Mouse (Mus musculus) intestine, embryonic 16.5 days (tissue): ENCODE measurements around the gene Tut7. TPM values are rescaled to one million over a fixed set of nuclear protein-coding genes. Genes with fewer than 3 reads are reported as not detected.
A peak's percentile ranks its signal among the peaks of the same experiment; 100 is the strongest.
"Not testable (repeated sequence)": the region's sequence is repeated elsewhere in the genome, so short reads cannot be mapped to it uniquely, and the experiment has no call there.

Experiments used
- ATAC-seq: fragments of 200-750 bp; cut with Nextera tagmentation; 2 replicates; pipeline ENCODE4 v1.8.0; 2017; ENCODE audit warnings: moderate TSS enrichment, moderate library complexity
- H3K27ac ChIP-seq: fragments of 300-500 bp; sonication (generic); 2 replicates; pipeline ENCODE4 v1.5.1; 2014; ENCODE audit warnings: mild to moderate bottlenecking, low read length
- H3K27me3 ChIP-seq: fragments of 300-500 bp; sonication (generic); replicated peaks from 2 replicates; pipeline ENCODE4 v1.6.1; 2014; ENCODE audit warnings: low read length, control low read depth, mixed read lengths; ENCODE audit not compliant: control insufficient read depth, insufficient read depth
- H3K36me3 ChIP-seq: fragments of 300-500 bp; sonication (generic); 2 replicates; pipeline ENCODE4 v1.6.1; 2014; ENCODE audit warnings: low read length, control low read depth; ENCODE audit not compliant: control insufficient read depth, insufficient read depth
- H3K4me1 ChIP-seq: fragments of 300-500 bp; sonication (generic); 2 replicates; pipeline ENCODE4 v1.6.1; 2014; ENCODE audit warnings: low read length, control low read depth, mixed read lengths; ENCODE audit not compliant: control insufficient read depth, insufficient read depth
- H3K4me2 ChIP-seq: fragments of 300-500 bp; sonication (generic); 2 replicates; pipeline ENCODE4 v1.6.1; 2014; ENCODE audit warnings: low read depth, low read length, control low read depth
- H3K4me3 ChIP-seq: fragments of 300-500 bp; sonication (generic); 2 replicates; pipeline ENCODE4 v1.5.1; 2014; ENCODE audit warnings: mild to moderate bottlenecking, low read length
- H3K9ac ChIP-seq: fragments of 300-500 bp; sonication (generic); 2 replicates; pipeline ENCODE4 v1.6.1; 2014; ENCODE audit warnings: low read depth, low read length
- H3K9me3 ChIP-seq: fragments of 300-500 bp; sonication (generic); 2 replicates; pipeline ENCODE4 v1.6.1; 2016; ENCODE audit warnings: low read length, control low read depth; ENCODE audit not compliant: control insufficient read depth
- WGBS: fragments of 180-500 bp; shearing (Covaris S2); extraction: QIAGEN DNeasy Blood & Tissue Kit; methylation state at CpG from one replicate; pipeline ENCODE4 v1.1.7; 2014; 5-methylcytosine and 5-hydroxymethylcytosine counted together
- polyA plus RNA-seq: library from polyadenylated mRNA; unstranded; fragments of >200 nt; fragmentation: Nextera tagmentation; extraction: Ambion mirVana; gene quantifications from 2 replicates; pipeline ENCODE4 v1.2.1, GENCODE M21; 2015

Tut7 gene
- polyA plus RNA-seq, 1 experiment from 2014 or later, result 36.1 TPM

GRCm38 (mm10) chr13:59801000-59801399 is 21.9 kb downstream of the Tut7 start:
- Histone ChIP-seq H3K27ac (no peak overlapping the region; the same call in 1 of the 2 replicates), H3K4me2 (no peak overlapping the region), H3K4me3 (no peak overlapping the region), H3K36me3 (peaks cover 53% of the 10 kb centered on the region), H3K9ac (no peak overlapping the region), H3K9me3 (no peaks in the 10 kb centered on the region), H3K27me3 (no peaks in the 10 kb centered on the region), H3K4me1 (peaks cover 6% of the 10 kb centered on the region)
- no peak for ATAC-seq
- WGBS, result 74% methylated on average over 6 of the region's 6 CpGs

GRCm38 (mm10) chr13:59800077-59800476 is 22.9 kb downstream of the Tut7 start:
- Histone ChIP-seq H3K9ac (no peak overlapping the region), H3K9me3 (no peaks in the 10 kb centered on the region), H3K27ac (no peak overlapping the region), H3K27me3 (no peaks in the 10 kb centered on the region), H3K4me3 (no peak overlapping the region), H3K36me3 (peaks cover 50% of the 10 kb centered on the region), H3K4me1 (peaks cover 6% of the 10 kb centered on the region), H3K4me2 (no peak overlapping the region)
- no peak for ATAC-seq
- 97% methylated on average over 2 of the region's 2 CpGs for WGBS

DNA sequence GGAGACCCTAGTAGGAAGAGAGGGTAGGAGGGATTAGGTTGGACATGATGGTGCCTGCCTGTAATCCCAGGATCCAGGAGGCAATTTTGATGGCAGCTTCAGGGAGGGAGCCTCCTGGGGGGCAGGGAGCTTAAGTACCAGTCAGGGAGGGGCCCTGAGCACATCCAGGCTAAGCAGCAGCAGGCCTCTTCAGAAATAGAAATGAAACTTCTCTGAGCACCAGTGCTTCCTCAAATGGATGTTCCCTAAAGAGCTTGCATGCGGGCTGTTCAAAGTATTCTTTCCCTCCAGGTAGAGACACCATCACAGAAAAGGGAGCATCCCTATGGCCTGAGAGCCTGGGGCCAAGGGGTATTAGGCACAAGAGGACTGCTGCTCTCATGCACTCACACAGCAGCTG is 24.6 kb downstream of the Tut7 start:
- peaks cover 6% of the 10 kb centered on the region for H3K4me1 ChIP-seq
- H3K9ac ChIP-seq, result no peak overlapping the region
- WGBS, result 100% methylated on average over 1 of the region's 1 CpGs
- H3K27ac ChIP-seq, result no peak overlapping the region
- ATAC-seq, result no peak
- no peaks in the 10 kb centered on the region for H3K9me3 ChIP-seq
- H3K36me3 ChIP-seq, result peaks cover 45% of the 10 kb centered on the region
- H3K27me3 ChIP-seq, result no peaks in the 10 kb centered on the region
- no peak overlapping the region for H3K4me2 ChIP-seq
- H3K4me3 ChIP-seq, result no peak overlapping the region

DNA sequence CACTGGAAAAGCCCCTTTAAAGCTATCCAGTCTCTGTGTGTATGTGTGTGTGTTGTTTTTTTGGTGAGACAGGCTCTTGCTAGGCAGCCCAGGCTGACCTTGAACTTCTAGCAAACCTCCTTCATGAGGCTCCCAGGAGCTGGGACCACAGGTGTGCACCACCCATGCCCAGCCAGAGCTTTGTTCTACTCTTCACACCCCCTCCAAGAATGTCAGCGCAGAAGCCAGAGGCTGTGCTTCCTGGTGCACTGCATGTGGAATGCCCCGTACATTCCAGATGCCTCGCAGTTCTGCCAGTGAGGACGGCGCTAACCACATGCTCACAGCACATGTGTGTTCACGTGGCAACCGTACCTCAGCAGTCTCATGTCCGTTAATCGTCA is 26.5 kb downstream of the Tut7 start:
- H3K4me3 ChIP-seq, result no peak overlapping the region
- H3K36me3 ChIP-seq, result peaks cover 43% of the 10 kb centered on the region
- WGBS, result 87% methylated on average over 9 of the region's 9 CpGs
- no peak overlapping the region for H3K4me2 ChIP-seq
- ATAC-seq, result 0 out of 2 replicates have a peak, but pooled peaks have one; percentile 5
- no peak overlapping the region for H3K9ac ChIP-seq
- H3K27me3 ChIP-seq, result no peaks in the 10 kb centered on the region
- H3K4me1 ChIP-seq, result peaks cover 6% of the 10 kb centered on the region
- H3K27ac ChIP-seq, result no peak overlapping the region; the same call in 1 of the 2 replicates
- no peaks in the 10 kb centered on the region for H3K9me3 ChIP-seq

DNA sequence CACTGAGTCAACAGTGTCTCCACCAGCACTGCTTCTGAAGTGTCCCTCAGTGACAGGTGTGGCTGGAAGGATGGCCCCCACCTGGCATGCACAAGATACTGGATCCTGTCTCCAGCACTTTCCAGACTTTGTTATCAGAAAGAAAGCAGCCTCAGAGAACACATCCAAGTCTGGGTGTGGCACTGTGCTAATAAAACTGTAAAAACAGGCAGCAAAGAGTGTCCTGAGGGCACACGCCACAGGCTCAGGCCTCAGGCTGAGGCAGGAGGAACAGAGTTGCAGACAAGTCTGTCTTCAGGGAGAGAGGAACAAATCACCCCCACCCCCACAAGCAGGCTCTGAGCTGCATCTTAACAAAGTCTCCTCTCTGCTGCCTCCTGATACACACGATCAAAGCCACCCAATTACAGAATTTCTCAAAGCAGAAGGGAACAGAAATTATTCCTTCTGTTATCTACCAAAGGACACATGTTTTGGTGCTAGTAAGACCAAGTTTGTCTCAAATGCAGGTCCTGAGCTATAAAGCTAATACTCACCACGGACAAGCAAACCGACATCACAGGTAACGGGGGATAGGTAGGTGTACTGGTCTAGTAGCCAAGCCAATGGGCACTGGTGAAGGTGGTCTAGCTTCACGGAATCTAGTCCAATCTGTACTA is 27.0 kb downstream of the Tut7 start:
- no peaks in the 10 kb centered on the region for H3K27me3 ChIP-seq
- WGBS, result 88% methylated on average over 6 of the region's 6 CpGs
- H3K9ac ChIP-seq, result no peak overlapping the region
- H3K4me2 ChIP-seq, result no peak overlapping the region
- H3K9me3 ChIP-seq, result no peaks in the 10 kb centered on the region
- peaks cover 6% of the 10 kb centered on the region for H3K4me1 ChIP-seq
- no peak overlapping the region for H3K4me3 ChIP-seq
- ATAC-seq, result peak; percentile 93
- H3K36me3 ChIP-seq, result peaks cover 38% of the 10 kb centered on the region
- H3K27ac ChIP-seq, result no peak overlapping the region; the same call in 1 of the 2 replicates

DNA sequence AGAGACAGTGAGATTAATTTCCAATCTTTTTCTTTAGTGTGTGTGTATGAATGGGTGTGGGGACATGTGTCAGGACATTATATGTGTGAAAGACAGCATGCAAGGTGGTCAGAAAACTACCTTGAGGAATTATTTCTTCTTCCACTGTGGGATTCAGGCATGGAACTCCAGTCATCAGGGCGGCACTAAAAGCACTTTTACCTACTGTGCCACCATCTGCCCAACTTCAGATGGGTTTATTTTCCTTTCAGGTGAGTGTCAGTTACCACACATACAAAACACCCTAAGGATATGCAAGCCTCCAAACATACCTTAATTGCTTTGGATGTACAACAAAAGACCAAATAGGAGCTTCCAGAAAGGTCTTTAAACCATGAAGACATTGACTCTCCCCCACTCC is 28.2 kb downstream of the Tut7 start:
- Histone ChIP-seq H3K4me2 (no peak overlapping the region), H3K9me3 (no peaks in the 10 kb centered on the region), H3K27me3 (no peaks in the 10 kb centered on the region), H3K27ac (no peak overlapping the region), H3K9ac (no peak overlapping the region), H3K4me3 (no peak overlapping the region), H3K4me1 (peaks cover 6% of the 10 kb centered on the region), H3K36me3 (peaks cover 30% of the 10 kb centered on the region)
- ATAC-seq, result no peak
- 91% methylated on average over 1 of the region's 1 CpGs for WGBS

GRCm38 (mm10) chr13:59782145-59782544 is 40.8 kb downstream of the Tut7 start, which contains the start of gene Gm49354:
Gene Gm49354, minus strand, starts transcription at chr13:59782245.
- Histone ChIP-seq H3K4me1 (no peaks in the 10 kb centered on the region), H3K27me3 (no peaks in the 10 kb centered on the region), H3K36me3 (peaks cover 44% of the 10 kb centered on the region), H3K4me2 (no peak within 1 kb of the TSS), H3K27ac (no peak within 1 kb of the TSS), H3K9me3 (no peaks in the 10 kb centered on the region), H3K4me3 (no peak within 1 kb of the TSS), H3K9ac (no peak within 1 kb of the TSS)
- WGBS, result 82% methylated on average over 7 of the region's 7 CpGs
- ATAC-seq, result no peak

DNA sequence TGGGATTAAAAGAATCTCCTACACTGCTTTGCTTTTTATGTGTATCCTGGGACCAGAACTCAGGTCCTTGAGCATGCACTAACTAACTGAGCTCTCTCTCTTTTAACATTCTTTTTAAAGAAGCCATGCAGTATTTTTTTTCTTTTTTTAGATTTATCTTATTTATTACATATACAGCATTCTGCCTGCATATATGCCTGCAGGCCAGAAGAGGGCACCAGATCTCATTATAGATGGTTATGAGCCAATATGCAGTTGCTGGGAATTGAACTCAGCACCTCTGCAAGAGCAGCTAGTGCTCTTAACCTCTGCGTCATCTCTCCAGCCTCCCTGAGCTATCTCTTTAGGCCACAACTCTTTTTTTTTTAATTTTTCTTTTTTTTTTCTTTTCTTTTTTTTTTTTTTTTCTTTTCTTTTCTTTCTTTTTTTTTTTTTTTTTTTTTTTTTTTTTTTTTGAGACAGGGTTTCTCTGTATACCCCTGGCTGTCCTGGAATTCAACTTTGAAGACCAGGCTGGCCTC is 43.1 kb downstream of the Tut7 start:
- H3K27ac ChIP-seq, H3K9ac ChIP-seq, H3K27me3 ChIP-seq, H3K4me1 ChIP-seq, H3K9me3 ChIP-seq, H3K4me2 ChIP-seq, H3K4me3 ChIP-seq, ATAC-seq: not testable (repeated sequence)
- peaks cover 39% of the 10 kb centered on the region for H3K36me3 ChIP-seq
- WGBS, result 96% methylated on average over 1 of the region's 1 CpGs

GRCm38 (mm10) chr13:59779213-59779612 is 43.7 kb downstream of the Tut7 start:
- no peak overlapping the region for H3K9ac ChIP-seq
- H3K27me3 ChIP-seq, result no peaks in the 10 kb centered on the region
- ATAC-seq, result no peak
- no peak overlapping the region for H3K4me2 ChIP-seq
- 88% methylated on average over 4 of the region's 4 CpGs for WGBS
- H3K4me1 ChIP-seq, result no peaks in the 10 kb centered on the region
- H3K36me3 ChIP-seq, result peaks cover 36% of the 10 kb centered on the region
- no peaks in the 10 kb centered on the region for H3K9me3 ChIP-seq
- H3K27ac ChIP-seq, result no peak overlapping the region
- no peak overlapping the region for H3K4me3 ChIP-seq
